Mouse (Mus musculus) spleen, adult 12 weeks (tissue): ENCODE data around the gene Rnd3.

ENCODE experiments used
- DNase-seq: peaks from one replicate; pipeline ENCODE4 v3.0.0; 2022; ENCODE audit warnings: low spot score

The Rnd3 gene

GRCm38 (mm10) chr2:51128090-51128489 is 20.8 kb downstream of the Rnd3 start:
- no peak for DNase-seq

- DNase-seq = no peak
These were observed 38.6 kb downstream of the Rnd3 start for GRCm38 (mm10) chr2:51110271-51110670.

GRCm38 (mm10) chr2:51108631-51109030 is 40.3 kb downstream of the Rnd3 start:
- no peak for DNase-seq

GRCm38 (mm10) chr2:51101187-51101586 is 47.7 kb downstream of the Rnd3 start:
- DNase-seq = no peak

- no peak for DNase-seq
These were observed 48.9 kb downstream of the Rnd3 start for GRCm38 (mm10) chr2:51099987-51100386.

- no peak for DNase-seq
These were observed 49.7 kb downstream of the Rnd3 start for GRCm38 (mm10) chr2:51099240-51099639.

- no peak for DNase-seq
These were observed 58.2 kb downstream of the Rnd3 start for GRCm38 (mm10) chr2:51090688-51091087.

- no peak for DNase-seq
These were observed 58.9 kb downstream of the Rnd3 start for GRCm38 (mm10) chr2:51090049-51090448.

GRCm38 (mm10) chr2:51088843-51089573 is 59.9 kb downstream of the Rnd3 start:
- DNase-seq = no peak

GRCm38 (mm10) chr2:51088123-51088453 is 60.8 kb downstream of the Rnd3 start:
- no peak for DNase-seq

- DNase-seq = no peak
These were observed 61.4 kb downstream of the Rnd3 start for GRCm38 (mm10) chr2:51087307-51088122.

GRCm38 (mm10) chr2:51085155-51085554 is 63.8 kb downstream of the Rnd3 start:
- no peak for DNase-seq

GRCm38 (mm10) chr2:51082714-51083351 is 66.1 kb downstream of the Rnd3 start:
- DNase-seq = no peak
